Mouse (Mus musculus): ENCODE results near the gene Mtmr3.

GRCm38 (mm10) chr11:4462868-4463267 is 131.8 kb downstream of the Mtmr3 start:
- TF ChIP-seq CTCF (IDR thresholded peaks at IDR 0.05; ENCODE audit: borderline replicate concordance, extremely low read depth, insufficient read depth, insufficient read length), result no peak
- no peak for TF ChIP-seq POLR2A (IDR thresholded peaks at IDR 0.05; ENCODE audit: borderline replicate concordance, extremely low read depth, insufficient read depth, insufficient read length, poor library complexity, severe bottlenecking)

Data from brain, embryonic 14.5 days (tissue).